Mouse (Mus musculus): ENCODE measurements around the gene Lamtor3.

GRCm38 (mm10) chr3:137976943-137977628, 58.8 kb downstream of the Lamtor3 start:
- no peak for TF ChIP-seq REST (IDR thresholded peaks at IDR 0.05; ENCODE audit: insufficient read depth, insufficient read length)
- TF ChIP-seq CEBPB (IDR thresholded peaks at IDR 0.05; ENCODE audit: insufficient read depth, poor library complexity, severe bottlenecking): no peak
- TF ChIP-seq TCF12 (IDR thresholded peaks at IDR 0.05; ENCODE audit: insufficient read depth, poor library complexity, severe bottlenecking): no peak
- TF ChIP-seq POLR2A (IDR thresholded peaks at IDR 0.05; ENCODE audit: insufficient read length, low read depth): no peak
- TF ChIP-seq USF1 (IDR thresholded peaks at IDR 0.05; ENCODE audit: low read depth): no peak
- TF ChIP-seq POLR2AphosphoS2 (IDR thresholded peaks at IDR 0.05; ENCODE audit: insufficient read length, low read depth): no peak
- TF ChIP-seq E2F4 (IDR thresholded peaks at IDR 0.05; ENCODE audit: insufficient read depth): no peak
